Mouse (Mus musculus) E14TG2a.4 (cell line): ENCODE measurements around the gene Flnb.

ENCODE experiments used
- CTCF ChIP-seq: conservative IDR thresholded peaks from 2 replicates; pipeline ENCODE4 v1.5.1; 2014; ENCODE audit warnings: low read length
- NANOG ChIP-seq: IDR thresholded peaks from 2 replicates; pipeline ENCODE4 v1.6.1; 2014; ENCODE audit warnings: borderline replicate concordance, low read length, mixed read lengths

DNA sequence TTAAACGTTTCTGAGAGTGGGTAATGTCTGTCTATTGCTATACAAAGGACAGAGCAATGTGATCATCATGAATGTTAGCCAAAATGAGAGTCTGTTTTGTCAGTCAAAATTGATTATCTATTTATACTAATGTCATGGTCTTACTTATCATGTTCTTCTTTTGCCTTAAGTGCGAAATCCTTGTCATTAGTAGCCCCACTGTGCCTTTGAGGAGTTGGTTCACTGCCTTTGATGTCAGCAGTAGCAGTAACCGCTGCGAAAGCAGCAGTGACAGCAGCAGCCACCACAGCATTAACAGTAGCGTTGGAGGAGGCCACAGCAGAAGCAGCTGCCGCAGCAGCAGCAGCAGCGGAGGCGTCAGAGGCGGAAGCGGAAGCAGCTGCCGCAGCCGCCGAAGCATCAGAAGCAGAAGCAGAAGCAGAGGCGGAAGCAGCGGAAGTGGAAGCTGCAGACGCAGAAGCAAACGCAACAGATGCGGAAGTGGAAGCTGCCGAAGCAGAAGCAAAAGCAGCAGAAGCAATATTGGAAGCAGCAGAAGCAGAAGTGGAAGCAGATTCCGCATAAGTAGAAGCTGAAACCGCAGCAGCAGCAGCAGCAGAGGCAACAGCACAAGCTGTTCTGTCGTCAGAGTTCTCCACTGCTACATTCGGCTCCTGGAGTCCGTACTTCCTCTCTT lies 43.9 kb upstream of the Flnb start:
- no peak for TF ChIP-seq CTCF
- no peak for TF ChIP-seq NANOG
